Mouse (Mus musculus): ENCODE data around the gene Tor2a. TPM values are rescaled to one million over a fixed set of nuclear protein-coding genes. Genes with fewer than 3 reads are reported as not detected.

The Tor2a gene
- polyA plus RNA-seq, 1 experiment from 2014 or later = 71.7 TPM

GRCm38 (mm10) chr2:32732695-32733094 is 24.3 kb upstream of the Tor2a start:
- ATAC-seq (ENCODE audit: insufficient number of reproducible peaks, low FRiP score, low TSS enrichment, low read depth) = no peak
- no peak overlapping the region for H3K4me3 ChIP-seq
- no peak overlapping the region for H3K9ac ChIP-seq
- no peak overlapping the region for H3K27ac ChIP-seq
- no peaks in the 10 kb centered on the region for H3K27me3 ChIP-seq
- H3K9me3 ChIP-seq = no peaks in the 10 kb centered on the region
- 75% methylated on average over 6 of the region's 6 CpGs for WGBS
- no peaks in the 10 kb centered on the region for H3K36me3 ChIP-seq
- no peak overlapping the region for H3K4me2 ChIP-seq
- H3K4me1 ChIP-seq = peaks cover 37% of the 10 kb centered on the region

GRCm38 (mm10) chr2:32734480-32734879 is 22.6 kb upstream of the Tor2a start:
- no peaks in the 10 kb centered on the region for H3K9me3 ChIP-seq
- peak overlapping the region; percentile 44; the same call in 1 of the 2 replicates for H3K27ac ChIP-seq
- 41% methylated on average over 4 of the region's 4 CpGs for WGBS
- H3K4me3 ChIP-seq = no peak overlapping the region
- ATAC-seq (ENCODE audit: insufficient number of reproducible peaks, low FRiP score, low TSS enrichment, low read depth) = no peak
- no peaks in the 10 kb centered on the region for H3K27me3 ChIP-seq
- no peaks in the 10 kb centered on the region for H3K36me3 ChIP-seq
- peaks cover 27% of the 10 kb centered on the region for H3K4me1 ChIP-seq
- no peak overlapping the region for H3K9ac ChIP-seq
- H3K4me2 ChIP-seq = no peak overlapping the region

- Histone ChIP-seq H3K9ac (no peak overlapping the region), H3K27me3 (peaks cover 4% of the 10 kb centered on the region; the same call in 1 of the 2 replicates), H3K4me2 (no peak overlapping the region), H3K4me1 (peaks cover 24% of the 10 kb centered on the region), H3K27ac (no peak overlapping the region), H3K4me3 (no peak overlapping the region), H3K9me3 (no peaks in the 10 kb centered on the region), H3K36me3 (no peaks in the 10 kb centered on the region)
- ATAC-seq (ENCODE audit: insufficient number of reproducible peaks, low FRiP score, low TSS enrichment, low read depth) = no peak
- 51% methylated on average over 4 of the region's 4 CpGs for WGBS
These were observed 22.1 kb upstream of the Tor2a start for GRCm38 (mm10) chr2:32734933-32735332.

- Histone ChIP-seq H3K9ac (no peak overlapping the region), H3K27me3 (peaks cover 18% of the 10 kb centered on the region), H3K27ac (no peak overlapping the region), H3K9me3 (no peaks in the 10 kb centered on the region), H3K36me3 (no peaks in the 10 kb centered on the region), H3K4me1 (peaks cover 19% of the 10 kb centered on the region), H3K4me3 (no peak overlapping the region), H3K4me2 (no peak overlapping the region)
- 48% methylated on average over 3 of the region's 3 CpGs for WGBS
- ATAC-seq (ENCODE audit: insufficient number of reproducible peaks, low FRiP score, low TSS enrichment, low read depth) = no peak
These were observed 20.7 kb upstream of the Tor2a start for GRCm38 (mm10) chr2:32736306-32736829.

- no peak overlapping the region for H3K9ac ChIP-seq
- peaks cover 24% of the 10 kb centered on the region for H3K27me3 ChIP-seq
- WGBS = 65% methylated on average over 6 of the region's 6 CpGs
- no peak for ATAC-seq (ENCODE audit: insufficient number of reproducible peaks, low FRiP score, low TSS enrichment, low read depth)
- no peak overlapping the region for H3K4me2 ChIP-seq
- peaks cover 20% of the 10 kb centered on the region for H3K4me1 ChIP-seq
- no peak overlapping the region for H3K27ac ChIP-seq
- no peaks in the 10 kb centered on the region for H3K9me3 ChIP-seq
- no peak overlapping the region for H3K4me3 ChIP-seq
- no peaks in the 10 kb centered on the region for H3K36me3 ChIP-seq
These were observed 20.0 kb upstream of the Tor2a start for GRCm38 (mm10) chr2:32737008-32737407.

GRCm38 (mm10) chr2:32739311-32739710 is 17.7 kb upstream of the Tor2a start:
- Histone ChIP-seq H3K36me3 (no peaks in the 10 kb centered on the region), H3K4me3 (no peak overlapping the region), H3K27me3 (peaks cover 37% of the 10 kb centered on the region), H3K9me3 (no peaks in the 10 kb centered on the region), H3K4me2 (no peak overlapping the region), H3K9ac (no peak overlapping the region), H3K4me1 (peaks cover 20% of the 10 kb centered on the region), H3K27ac (no peak overlapping the region)
- no peak for ATAC-seq (ENCODE audit: insufficient number of reproducible peaks, low FRiP score, low TSS enrichment, low read depth)
- 70% methylated on average over 4 of the region's 4 CpGs for WGBS

- WGBS = 7% methylated on average over 11 of the region's 11 CpGs
- Histone ChIP-seq H3K4me1 (peaks cover 17% of the 10 kb centered on the region), H3K9ac (peak within 1 kb of the TSS; percentile 33; the same call in 1 of the 2 replicates), H3K27me3 (peaks cover 38% of the 10 kb centered on the region), H3K4me3 (peak within 1 kb of the TSS; percentile 49), H3K4me2 (peak within 1 kb of the TSS; percentile 95), H3K27ac (no peak within 1 kb of the TSS), H3K36me3 (peaks cover 10% of the 10 kb centered on the region), H3K9me3 (no peaks in the 10 kb centered on the region)
- ATAC-seq (ENCODE audit: insufficient number of reproducible peaks, low FRiP score, low TSS enrichment, low read depth) = no peak
These were observed 16.1 kb upstream of the Tor2a start, which contains the start of gene 6330409D20Rik for GRCm38 (mm10) chr2:32740916-32741272. TSS of gene 6330409D20Rik (minus strand) at chr2:32741016.

GRCm38 (mm10) chr2:32741273-32742172 is 15.5 kb upstream of the Tor2a start:
- H3K36me3 ChIP-seq = peaks cover 15% of the 10 kb centered on the region
- H3K4me2 ChIP-seq = peak overlapping the region; percentile 95
- peak overlapping the region; percentile 49 for H3K4me3 ChIP-seq
- peaks cover 17% of the 10 kb centered on the region for H3K4me1 ChIP-seq
- ATAC-seq (ENCODE audit: insufficient number of reproducible peaks, low FRiP score, low TSS enrichment, low read depth) = no peak
- no peaks in the 10 kb centered on the region for H3K9me3 ChIP-seq
- no peak overlapping the region for H3K27ac ChIP-seq
- WGBS = 7% methylated on average over 55 of the region's 58 CpGs
- peaks cover 40% of the 10 kb centered on the region for H3K27me3 ChIP-seq
- peak overlapping the region; percentile 33; the same call in 1 of the 2 replicates for H3K9ac ChIP-seq

GRCm38 (mm10) chr2:32742173-32742531 is 14.9 kb upstream of the Tor2a start:
- Histone ChIP-seq H3K36me3 (peaks cover 18% of the 10 kb centered on the region), H3K27ac (no peak overlapping the region), H3K4me2 (peak overlapping the region; percentile 95), H3K9me3 (no peaks in the 10 kb centered on the region), H3K9ac (no peak overlapping the region), H3K4me3 (peak overlapping the region; percentile 49), H3K27me3 (peaks cover 40% of the 10 kb centered on the region), H3K4me1 (peaks cover 17% of the 10 kb centered on the region)
- ATAC-seq (ENCODE audit: insufficient number of reproducible peaks, low FRiP score, low TSS enrichment, low read depth) = no peak
- WGBS = 7% methylated on average over 18 of the region's 18 CpGs

GRCm38 (mm10) chr2:32744272-32744982 is 12.6 kb upstream of the Tor2a start:
- Histone ChIP-seq H3K27me3 (peaks cover 40% of the 10 kb centered on the region), H3K9ac (no peak overlapping the region), H3K36me3 (peaks cover 23% of the 10 kb centered on the region), H3K4me2 (no peak overlapping the region), H3K27ac (no peak overlapping the region), H3K9me3 (no peaks in the 10 kb centered on the region), H3K4me3 (no peak overlapping the region), H3K4me1 (peaks cover 17% of the 10 kb centered on the region)
- ATAC-seq (ENCODE audit: insufficient number of reproducible peaks, low FRiP score, low TSS enrichment, low read depth) = no peak
- WGBS = 68% methylated on average over 15 of the region's 15 CpGs

GRCm38 (mm10) chr2:32749082-32749481 is 8.0 kb upstream of the Tor2a start:
- Histone ChIP-seq H3K4me2 (no peak overlapping the region), H3K27ac (no peak overlapping the region), H3K27me3 (0 out of 2 replicates have a peak, but pooled peaks cover 3% of the 10 kb centered on the region), H3K9me3 (no peaks in the 10 kb centered on the region), H3K4me1 (peaks cover 12% of the 10 kb centered on the region; the same call in 1 of the 2 replicates), H3K4me3 (no peak overlapping the region), H3K36me3 (peaks cover 40% of the 10 kb centered on the region), H3K9ac (no peak overlapping the region)
- WGBS = 88% methylated on average over 16 of the region's 16 CpGs
- ATAC-seq (ENCODE audit: insufficient number of reproducible peaks, low FRiP score, low TSS enrichment, low read depth) = no peak

- 0 out of 2 replicates have a peak, but pooled peaks cover 3% of the 10 kb centered on the region for H3K27me3 ChIP-seq
- WGBS = 77% methylated on average over 7 of the region's 7 CpGs
- H3K9me3 ChIP-seq = no peaks in the 10 kb centered on the region
- H3K4me3 ChIP-seq = no peak overlapping the region
- no peak for ATAC-seq (ENCODE audit: insufficient number of reproducible peaks, low FRiP score, low TSS enrichment, low read depth)
- H3K4me2 ChIP-seq = no peak overlapping the region
- H3K36me3 ChIP-seq = peaks cover 44% of the 10 kb centered on the region
- H3K27ac ChIP-seq = no peak overlapping the region
- no peak overlapping the region for H3K9ac ChIP-seq
- H3K4me1 ChIP-seq = peaks cover 12% of the 10 kb centered on the region; the same call in 1 of the 2 replicates
These were observed 6.8 kb upstream of the Tor2a start for GRCm38 (mm10) chr2:32750199-32750598.
